Mouse (Mus musculus) lung, postnatal 0 days (tissue): Measurements from ENCODE around the gene Sap30bp.

Experiments used
- CTCF ChIP-seq: IDR thresholded peaks from 2 replicates; pipeline ENCODE4 v1.5.1; 2016; ENCODE audit warnings: antibody characterized with exemption, mild to moderate bottlenecking
- EP300 ChIP-seq: IDR thresholded peaks from 2 replicates; pipeline ENCODE4 v1.6.1; 2016; ENCODE audit warnings: antibody characterized with exemption, mild to moderate bottlenecking, control low read depth

GRCm38 (mm10) chr11:115995256-115995655 is 62.2 kb downstream of the Sap30bp start:
- TF ChIP-seq CTCF (no peak), EP300 (no peak)
